Mouse (Mus musculus) G1E (cell line): ENCODE measurements at regions not wholly inside any gene's neighbourhood (a gene's known extent, or its start where the extent isn't known, plus 50 kb on each side); places are given as distances from the start of the nearest gene placed in this dataset.

ENCODE experiments used
- CTCF ChIP-seq: IDR thresholded peaks from 2 replicates; pipeline ENCODE4 v1.5.1; 2012; ENCODE audit warnings: low read depth, low read length, inconsistent platforms, mixed read lengths
- TAL1 ChIP-seq: conservative IDR thresholded peaks from 2 replicates; pipeline ENCODE4 v1.6.1; 2012; ENCODE audit warnings: low read depth, low read length, inconsistent platforms, mixed read lengths

DNA sequence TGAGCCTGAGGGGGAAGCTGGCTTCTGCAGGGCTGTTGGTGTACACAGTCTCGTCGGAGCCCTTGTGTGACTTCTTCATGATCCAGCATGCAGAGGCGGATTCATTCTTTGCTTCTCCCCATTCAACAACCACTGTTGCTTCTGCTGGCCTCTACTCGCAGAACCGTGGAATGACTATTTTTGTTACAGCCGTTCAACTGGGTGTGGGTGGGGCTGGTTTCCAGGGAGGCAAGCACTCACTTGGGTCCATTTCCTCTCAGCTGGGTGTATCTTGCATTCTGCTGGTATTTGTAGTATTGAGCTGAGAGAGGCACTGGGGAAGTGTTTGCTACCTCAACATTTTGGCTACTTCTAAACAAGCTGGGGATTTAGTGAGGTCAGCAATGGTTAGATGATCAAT lies 197.3 kb upstream of the Klhl29 start:
- TF ChIP-seq CTCF = no peak
- no peak for TF ChIP-seq TAL1
